Mouse (Mus musculus): ENCODE results near the gene Poglut1.

The Poglut1 gene

GRCm38 (mm10) chr16:38476312-38477240, 73.5 kb downstream of the Poglut1 start:
- DNase-seq (ENCODE audit: extremely low read depth, insufficient read length, low spot score): no peak

- DNase-seq (ENCODE audit: extremely low read depth, insufficient read length, low spot score): no peak
Observed at GRCm38 (mm10) chr16:38475681-38476311, 74.3 kb downstream of the Poglut1 start.
